Mouse (Mus musculus): ENCODE measurements around the gene Arid1b.

GRCm38 (mm10) chr17:5196508-5196907 lies 202.4 kb downstream of the Arid1b start:
- TF ChIP-seq CTCF (conservative IDR thresholded peaks at IDR 0.05; ENCODE audit: low read length): no peak
- no peak for TF ChIP-seq POU5F1 (IDR thresholded peaks at IDR 0.05; ENCODE audit: borderline replicate concordance, low read length)

Measured in E14TG2a.4 (cell line).